Mouse (Mus musculus): ENCODE measurements around the gene Peak1.

GRCm38 (mm10) chr9:56346321-56346720, 71.5 kb downstream of the Peak1 start:
- TF ChIP-seq CTCF (IDR thresholded peaks at IDR 0.05) (no peak), EP300 (IDR thresholded peaks at IDR 0.05) (no peak)

Measured in lung, postnatal 0 days (tissue).